Mouse (Mus musculus) embryo, embryonic 10.5 days (tissue): Measurements from ENCODE around the gene Itgb7.

Source experiments
- DNase-seq: peaks from one replicate; pipeline ENCODE4 v3.0.0-alpha.2; 2015; ENCODE audit warnings: low spot score

Itgb7 gene

GRCm38 (mm10) chr15:102193652-102194051, 38.1 kb downstream of the Itgb7 start:
- no peak for DNase-seq

GRCm38 (mm10) chr15:102192820-102193386, 38.8 kb downstream of the Itgb7 start:
- no peak for DNase-seq

- no peak for DNase-seq
These were observed 39.4 kb downstream of the Itgb7 start for GRCm38 (mm10) chr15:102192271-102192812.

DNA sequence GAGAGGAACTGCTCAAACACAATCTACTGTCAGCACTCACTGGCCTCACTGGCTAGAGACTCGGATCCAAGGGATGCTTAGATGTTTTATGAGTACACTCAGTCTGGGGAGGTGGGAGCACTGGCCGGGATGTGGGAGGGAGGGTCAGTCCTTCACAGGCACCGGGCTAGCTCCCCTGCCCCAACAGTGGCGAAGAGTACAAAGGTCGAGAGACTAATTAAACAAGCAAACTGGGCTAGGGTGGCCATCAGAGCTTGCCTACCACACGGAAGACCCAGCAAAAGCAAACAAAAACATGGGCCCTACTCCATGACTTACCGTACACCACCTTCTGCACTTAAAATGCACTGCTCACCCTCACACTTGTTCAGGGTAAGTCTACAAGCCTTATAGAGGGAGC, 40.0 kb downstream of the Itgb7 start:
- DNase-seq: no peak

DNA sequence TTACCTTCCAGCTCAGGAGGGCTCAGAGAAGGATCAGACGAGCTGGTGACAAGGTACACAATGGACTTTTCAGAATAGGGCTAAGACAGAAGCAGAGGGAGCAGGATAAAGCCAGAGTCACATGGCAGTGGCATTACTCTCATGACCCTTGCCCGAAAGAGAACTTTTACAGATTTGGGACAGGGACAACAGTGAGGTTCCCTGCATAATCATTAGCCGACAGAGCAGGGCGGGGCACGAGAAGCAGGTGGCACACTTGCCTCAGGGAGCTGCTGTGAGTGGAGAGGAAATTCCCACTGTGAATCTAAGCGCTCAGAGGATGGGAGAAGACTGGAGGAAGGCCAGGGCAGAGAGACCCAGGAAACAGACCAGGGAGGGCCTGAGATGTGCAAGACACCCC, 42.9 kb downstream of the Itgb7 start:
- DNase-seq: no peak

- no peak for DNase-seq
These were observed 43.6 kb downstream of the Itgb7 start for GRCm38 (mm10) chr15:102188096-102188495.

DNA sequence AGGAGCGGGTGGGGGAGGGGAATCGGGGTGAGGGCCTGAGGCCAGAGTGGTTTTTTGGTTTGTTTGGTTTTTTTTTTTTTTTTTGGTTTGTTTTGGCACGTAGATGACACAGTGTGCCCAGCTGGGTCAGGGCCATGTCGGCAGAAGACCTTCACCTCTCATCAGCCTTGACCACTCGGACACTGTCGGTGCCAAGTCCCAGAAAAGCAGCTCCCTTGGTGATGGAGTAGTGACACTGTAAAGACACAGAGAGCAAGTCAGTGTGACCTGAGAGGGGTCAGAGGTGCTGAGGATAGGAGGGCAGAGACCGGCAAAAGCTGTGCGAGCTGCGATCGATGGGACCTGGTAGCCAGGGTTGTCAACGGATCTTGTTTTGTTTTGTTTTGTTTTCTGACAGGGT, 45.5 kb downstream of the Itgb7 start:
- no peak for DNase-seq

GRCm38 (mm10) chr15:102183076-102183475, 48.7 kb downstream of the Itgb7 start:
- no peak for DNase-seq

- DNase-seq: no peak
These were observed 51.8 kb downstream of the Itgb7 start for GRCm38 (mm10) chr15:102179924-102180323.

- no peak for DNase-seq
These were observed 52.6 kb downstream of the Itgb7 start for GRCm38 (mm10) chr15:102179106-102179505.

GRCm38 (mm10) chr15:102178279-102178678, 53.5 kb downstream of the Itgb7 start:
- peak; percentile 78 for DNase-seq

GRCm38 (mm10) chr15:102177417-102177816, 54.3 kb downstream of the Itgb7 start:
- no peak for DNase-seq

- DNase-seq: no peak
These were observed 55.0 kb downstream of the Itgb7 start for GRCm38 (mm10) chr15:102176571-102177316.

DNA sequence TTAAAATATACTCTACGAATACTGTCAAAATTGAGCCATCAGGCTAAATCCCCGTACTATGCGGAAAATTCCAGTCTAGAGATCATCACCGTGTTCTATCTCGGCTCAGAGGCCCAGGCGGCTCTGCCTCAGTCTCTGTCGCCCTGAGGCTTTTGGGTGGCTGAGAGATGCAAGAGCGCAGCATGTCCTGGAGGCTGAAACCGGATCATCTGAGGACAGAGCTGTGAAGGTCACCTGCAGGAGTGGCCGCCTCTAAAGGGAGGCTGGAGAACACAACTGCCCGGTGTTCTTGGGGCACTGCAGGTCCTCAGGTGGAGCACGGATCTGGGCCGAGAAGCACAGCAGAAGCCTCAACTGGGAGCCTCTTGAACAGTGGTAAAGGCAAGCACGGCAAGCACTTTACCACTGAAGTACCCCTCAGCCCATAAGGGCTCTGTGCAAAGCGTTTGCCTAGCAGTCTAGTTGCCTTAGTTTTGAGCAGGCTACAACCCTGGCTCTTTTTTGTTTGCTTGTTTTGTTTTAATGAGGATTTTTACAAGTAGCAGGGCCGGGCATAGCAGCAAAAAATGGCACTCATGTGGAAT, 55.9 kb downstream of the Itgb7 start:
- no peak for DNase-seq

DNA sequence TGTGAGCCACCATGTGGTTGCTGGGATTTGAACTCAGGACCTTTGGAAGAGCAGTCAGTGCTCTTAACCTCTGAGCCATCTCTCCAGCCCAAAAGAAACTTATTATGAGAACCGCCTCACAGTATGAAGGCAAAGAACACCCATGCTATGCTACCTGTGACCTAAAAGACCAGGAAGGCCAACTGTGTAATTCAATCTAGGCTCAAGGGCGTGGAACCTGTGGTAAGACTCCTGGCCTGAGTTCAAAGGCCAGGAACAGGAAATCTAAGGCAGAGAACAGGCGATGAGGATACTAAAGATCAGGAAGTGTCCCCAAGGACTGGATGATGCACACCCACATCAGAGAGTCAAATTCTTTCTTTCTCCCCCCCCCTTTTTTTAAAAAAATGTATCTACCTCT, 58.2 kb downstream of the Itgb7 start:
- DNase-seq: no peak

DNA sequence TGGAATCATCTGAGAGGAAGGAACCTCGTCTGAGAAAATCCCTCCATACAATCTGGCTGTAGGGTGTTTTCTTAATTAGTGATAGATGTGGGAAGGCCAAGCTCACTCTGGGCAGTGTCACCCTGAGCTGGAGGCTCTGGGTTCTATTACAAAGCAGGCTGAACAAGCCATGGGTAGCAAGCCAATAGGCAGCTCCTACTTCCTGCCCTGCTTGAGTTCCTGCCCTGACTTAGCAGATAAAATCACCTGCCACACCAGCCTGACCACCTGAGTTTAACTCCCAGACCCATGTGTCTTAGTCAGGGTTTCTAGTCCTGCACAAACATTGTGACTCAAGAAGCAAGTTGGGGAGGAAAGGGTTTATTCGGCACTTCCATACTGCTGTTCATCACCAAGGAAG, 62.7 kb downstream of the Itgb7 start:
- no peak for DNase-seq

- DNase-seq: peak; percentile 65
These were observed 64.1 kb downstream of the Itgb7 start for GRCm38 (mm10) chr15:102167620-102168021.
